Mouse (Mus musculus): ENCODE results near the gene Cyp2f2.

GRCm38 (mm10) chr7:27158171-27158570, 38.5 kb downstream of the Cyp2f2 start:
- TF ChIP-seq CTCF (IDR thresholded peaks at IDR 0.05) (no peak), EP300 (IDR thresholded peaks at IDR 0.05) (no peak)
